Mouse (Mus musculus) midbrain, embryonic 11.5 days (tissue): ENCODE data around the gene Micu1. TPM values are rescaled to one million over a fixed set of nuclear protein-coding genes. Genes with fewer than 3 reads are reported as not detected.

Source experiments
- ATAC-seq: fragments of 200-750 bp; cut with Nextera tagmentation; 2 replicates; pipeline ENCODE4 v1.8.0; 2017; ENCODE audit warnings: moderate TSS enrichment, moderate library complexity; ENCODE audit not compliant: low FRiP score
- DNase-seq: peaks from one replicate; pipeline ENCODE4 v3.0.0; 2015; ENCODE audit warnings: low spot score; ENCODE audit errors: missing footprints
- H3K27ac ChIP-seq: fragments of 300-500 bp; sonication (generic); 2 replicates; pipeline ENCODE4 v1.5.1; 2014; ENCODE audit warnings: low read depth, low read length
- H3K27me3 ChIP-seq: fragments of 300-500 bp; sonication (generic); 2 replicates; pipeline ENCODE4 v1.6.1; 2014; ENCODE audit warnings: mild to moderate bottlenecking, low read length, moderate library complexity, mixed read lengths; ENCODE audit not compliant: control insufficient read depth, insufficient read depth
- H3K36me3 ChIP-seq: fragments of 300-500 bp; sonication (generic); 2 replicates; pipeline ENCODE4 v1.6.1; 2014; ENCODE audit warnings: mild to moderate bottlenecking, low read length, moderate library complexity, mixed read lengths; ENCODE audit not compliant: control insufficient read depth, insufficient read depth
- H3K4me1 ChIP-seq: fragments of 300-500 bp; sonication (generic); 2 replicates; pipeline ENCODE4 v1.6.1; 2014; ENCODE audit warnings: low read length; ENCODE audit not compliant: control insufficient read depth, insufficient read depth
- H3K4me2 ChIP-seq: fragments of 300-500 bp; sonication (generic); 2 replicates; pipeline ENCODE4 v1.6.1; 2014; ENCODE audit warnings: mild to moderate bottlenecking, moderate library complexity
- H3K4me3 ChIP-seq: fragments of 300-500 bp; sonication (generic); 2 replicates; pipeline ENCODE4 v1.5.1; 2014; ENCODE audit warnings: low read depth, low read length
- H3K9ac ChIP-seq: fragments of 300-500 bp; sonication (generic); 2 replicates; pipeline ENCODE4 v1.6.1; 2014; ENCODE audit warnings: low read length
- H3K9me3 ChIP-seq: fragments of 300-500 bp; sonication (generic); 2 replicates; pipeline ENCODE4 v1.6.1; 2016; ENCODE audit warnings: low read length; ENCODE audit not compliant: control insufficient read depth
- WGBS: fragments of 180-500 bp; shearing (Covaris S2); extraction: QIAGEN DNeasy Blood & Tissue Kit; methylation state at CpG from one replicate; pipeline ENCODE4 v1.1.7; 2014; 5-methylcytosine and 5-hydroxymethylcytosine counted together
- polyA plus RNA-seq: library from polyadenylated mRNA; unstranded; fragments of >200 nt; fragmentation: Nextera tagmentation; extraction: Ambion mirVana; gene quantifications from 2 replicates; pipeline ENCODE4 v1.2.1, GENCODE M21; 2014

The Micu1 gene
- polyA plus RNA-seq, 1 experiment from 2014 or later, result 57.0 TPM

GRCm38 (mm10) chr10:59755681-59756080, 53.4 kb downstream of the Micu1 start:
- no peak overlapping the region for H3K4me3 ChIP-seq
- no peaks in the 10 kb centered on the region for H3K27me3 ChIP-seq
- H3K4me2 ChIP-seq, result no peak overlapping the region
- H3K27ac ChIP-seq, result no peak overlapping the region
- WGBS, result 91% methylated on average over 11 of the region's 11 CpGs
- no peak overlapping the region for H3K9ac ChIP-seq
- H3K36me3 ChIP-seq, result no peaks in the 10 kb centered on the region
- DNase-seq, result no peak
- no peak for ATAC-seq
- no peaks in the 10 kb centered on the region for H3K9me3 ChIP-seq
- no peaks in the 10 kb centered on the region for H3K4me1 ChIP-seq

- Histone ChIP-seq H3K27ac (no peak overlapping the region), H3K4me2 (no peak overlapping the region), H3K4me3 (no peak overlapping the region), H3K9me3 (no peaks in the 10 kb centered on the region), H3K9ac (no peak overlapping the region), H3K27me3 (no peaks in the 10 kb centered on the region), H3K36me3 (no peaks in the 10 kb centered on the region), H3K4me1 (no peaks in the 10 kb centered on the region)
- ATAC-seq (no peak), DNase-seq (no peak)
- WGBS, result 58% methylated on average over 12 of the region's 12 CpGs
Measured at GRCm38 (mm10) chr10:59756090-59756489, 53.8 kb downstream of the Micu1 start.

DNA sequence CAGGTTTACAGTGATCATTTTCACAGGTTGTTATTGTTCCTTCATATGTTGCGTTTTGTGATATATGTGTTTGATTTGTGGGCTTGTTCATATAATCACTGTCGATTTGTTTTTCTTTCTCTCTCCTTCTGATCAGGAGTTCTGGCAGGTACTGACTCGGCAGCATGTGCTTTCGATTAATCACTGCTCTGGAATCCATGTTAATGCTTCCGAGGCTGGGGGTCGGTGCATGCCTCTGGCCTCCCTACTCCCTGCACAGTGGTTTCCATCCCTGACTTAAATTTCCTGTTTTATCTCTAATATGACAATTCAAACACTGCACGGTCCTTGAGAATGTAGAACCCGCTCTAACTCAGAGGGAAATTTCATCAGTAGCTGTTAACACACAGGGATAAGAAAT, 54.3 kb downstream of the Micu1 start:
- no peaks in the 10 kb centered on the region for H3K4me1 ChIP-seq
- no peaks in the 10 kb centered on the region for H3K9me3 ChIP-seq
- no peak for DNase-seq
- H3K36me3 ChIP-seq, result no peaks in the 10 kb centered on the region
- ATAC-seq, result no peak
- H3K27ac ChIP-seq, result no peak overlapping the region
- 69% methylated on average over 8 of the region's 8 CpGs for WGBS
- H3K9ac ChIP-seq, result no peak overlapping the region
- H3K27me3 ChIP-seq, result no peaks in the 10 kb centered on the region
- no peak overlapping the region for H3K4me2 ChIP-seq
- H3K4me3 ChIP-seq, result no peak overlapping the region

DNA sequence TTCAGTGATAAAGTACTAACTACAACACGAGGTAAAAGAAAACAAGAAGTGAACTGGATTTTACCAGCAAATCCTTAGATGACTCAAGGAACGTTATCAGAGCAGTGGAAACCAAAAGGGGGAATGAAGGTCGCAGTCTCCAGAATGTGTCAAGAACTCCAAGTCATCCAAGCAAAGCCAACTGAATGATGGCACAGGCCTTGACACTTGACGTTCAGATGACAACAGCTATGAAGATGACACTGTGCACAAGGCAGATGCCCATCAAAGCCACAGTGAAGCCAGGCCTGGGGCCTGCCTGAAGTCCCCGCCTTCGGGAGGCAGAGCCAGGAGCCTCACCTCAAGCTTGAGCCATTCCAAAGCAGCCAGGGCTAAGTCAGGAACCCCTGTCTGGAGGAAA, 62.5 kb downstream of the Micu1 start:
- Histone ChIP-seq H3K27ac (no peak overlapping the region), H3K9me3 (no peaks in the 10 kb centered on the region), H3K4me2 (no peak overlapping the region), H3K36me3 (no peaks in the 10 kb centered on the region), H3K4me3 (no peak overlapping the region), H3K4me1 (no peaks in the 10 kb centered on the region), H3K27me3 (no peaks in the 10 kb centered on the region), H3K9ac (no peak overlapping the region)
- ATAC-seq, result no peak
- DNase-seq, result no peak
- 95% methylated on average over 6 of the region's 6 CpGs for whole genome bisulfite sequencing

GRCm38 (mm10) chr10:59768369-59769079, 66.2 kb downstream of the Micu1 start:
- ATAC-seq (no peak), DNase-seq (no peak)
- no peak overlapping the region for H3K4me2 ChIP-seq
- H3K4me3 ChIP-seq, result no peak overlapping the region
- H3K27me3 ChIP-seq, result no peaks in the 10 kb centered on the region
- no peak overlapping the region for H3K9ac ChIP-seq
- H3K4me1 ChIP-seq, result peaks cover 5% of the 10 kb centered on the region
- 86% methylated on average over 13 of the region's 13 CpGs for WGBS
- no peak overlapping the region for H3K27ac ChIP-seq
- H3K36me3 ChIP-seq, result no peaks in the 10 kb centered on the region
- H3K9me3 ChIP-seq, result no peaks in the 10 kb centered on the region

DNA sequence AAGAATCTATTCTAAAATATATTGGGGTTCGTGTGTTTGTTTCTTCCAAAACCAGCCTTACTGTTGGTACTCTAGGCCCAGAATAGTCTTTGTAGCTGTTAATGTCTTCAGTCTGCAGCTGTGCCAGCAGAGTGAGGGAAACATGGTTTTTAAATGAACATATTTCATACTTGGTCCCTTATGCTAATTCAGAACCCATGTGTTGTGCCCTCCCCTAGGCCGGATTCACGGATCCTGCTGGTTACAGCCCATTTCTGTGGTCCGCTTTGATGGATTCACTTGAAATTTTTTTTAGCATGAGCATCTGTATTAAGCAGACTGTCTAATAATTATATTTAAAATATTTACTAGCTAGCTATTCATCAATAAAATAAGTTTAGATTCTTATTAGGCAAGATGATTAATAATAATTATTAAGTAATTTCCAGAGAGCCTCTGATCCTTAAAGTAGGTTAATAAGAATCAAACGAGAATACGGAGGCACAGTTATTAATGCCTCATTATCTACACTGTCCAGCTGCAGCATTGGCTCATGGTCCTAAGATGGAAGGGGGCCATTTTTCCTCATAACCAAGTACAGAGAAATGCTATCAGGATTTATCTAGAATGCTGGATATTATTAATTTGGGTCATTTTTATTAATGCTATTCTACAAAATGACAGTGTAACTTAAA, 69.2 kb downstream of the Micu1 start:
- H3K27me3 ChIP-seq, result no peaks in the 10 kb centered on the region
- ATAC-seq, result no peak
- no peak overlapping the region for H3K27ac ChIP-seq
- no peaks in the 10 kb centered on the region for H3K36me3 ChIP-seq
- no peaks in the 10 kb centered on the region for H3K9me3 ChIP-seq
- H3K4me1 ChIP-seq, result peaks cover 15% of the 10 kb centered on the region
- H3K4me2 ChIP-seq, result no peak overlapping the region
- no peak overlapping the region for H3K9ac ChIP-seq
- WGBS, result 82% methylated on average over 6 of the region's 6 CpGs
- no peak for DNase-seq
- H3K4me3 ChIP-seq, result no peak overlapping the region

- no peaks in the 10 kb centered on the region for H3K36me3 ChIP-seq
- no peaks in the 10 kb centered on the region for H3K9me3 ChIP-seq
- no peak for ATAC-seq
- H3K4me2 ChIP-seq, result no peak overlapping the region
- peaks cover 15% of the 10 kb centered on the region for H3K4me1 ChIP-seq
- no peak overlapping the region for H3K4me3 ChIP-seq
- H3K9ac ChIP-seq, result no peak overlapping the region
- H3K27me3 ChIP-seq, result no peaks in the 10 kb centered on the region
- H3K27ac ChIP-seq, result no peak overlapping the region
- WGBS, result 60% methylated on average over 2 of the region's 2 CpGs
- no peak for DNase-seq
Measured at GRCm38 (mm10) chr10:59772049-59772397, 69.7 kb downstream of the Micu1 start.

GRCm38 (mm10) chr10:59773441-59774140, 71.3 kb downstream of the Micu1 start:
- DNase-seq (no peak), ATAC-seq (no peak)
- Histone ChIP-seq H3K4me3 (no peak overlapping the region), H3K4me1 (peaks cover 15% of the 10 kb centered on the region), H3K4me2 (no peak overlapping the region), H3K27me3 (no peaks in the 10 kb centered on the region), H3K36me3 (no peaks in the 10 kb centered on the region), H3K9me3 (no peaks in the 10 kb centered on the region), H3K27ac (peak overlapping the region; percentile 38; the same call in 1 of the 2 replicates), H3K9ac (no peak overlapping the region)
- WGBS, result 42% methylated on average over 13 of the region's 13 CpGs

- no peak for ATAC-seq
- no peak for DNase-seq
- H3K27me3 ChIP-seq, result no peaks in the 10 kb centered on the region
- H3K4me3 ChIP-seq, result no peak overlapping the region
- no peak overlapping the region for H3K4me2 ChIP-seq
- 83% methylated on average over 3 of the region's 3 CpGs for WGBS
- H3K4me1 ChIP-seq, result peaks cover 15% of the 10 kb centered on the region
- H3K36me3 ChIP-seq, result no peaks in the 10 kb centered on the region
- no peak overlapping the region for H3K9ac ChIP-seq
- H3K9me3 ChIP-seq, result no peaks in the 10 kb centered on the region
- peak overlapping the region; percentile 66 for H3K27ac ChIP-seq
Measured at GRCm38 (mm10) chr10:59774141-59774534, 71.9 kb downstream of the Micu1 start.
